Mouse (Mus musculus) ES-E14 (cell line): ENCODE data around the gene Pou2f2.

Experiments
- CHD2 ChIP-seq: IDR thresholded peaks from 2 replicates; pipeline ENCODE4 v1.6.1; 2014; ENCODE audit warnings: mild to moderate bottlenecking, low read depth, low read length, inconsistent platforms
- HCFC1 ChIP-seq: IDR thresholded peaks from 2 replicates; pipeline ENCODE4 v1.6.1; 2012; ENCODE audit warnings: low read length, inconsistent platforms, borderline replicate concordance; ENCODE audit not compliant: insufficient read depth
- MAFK ChIP-seq: IDR thresholded peaks from 2 replicates; pipeline ENCODE4 v1.6.1; 2014; ENCODE audit warnings: mild to moderate bottlenecking, low read depth, low read length, inconsistent platforms; ENCODE audit not compliant: insufficient read depth
- ZC3H11A ChIP-seq: IDR thresholded peaks from 2 replicates; pipeline ENCODE4 v1.6.1; 2012; ENCODE audit warnings: low read depth, mild to moderate bottlenecking, inconsistent platforms, low read length, borderline replicate concordance

GRCm38 (mm10) chr7:25209161-25209622 is 29.7 kb upstream of the Pou2f2 start:
- TF ChIP-seq ZC3H11A (no peak), CHD2 (no peak), MAFK (no peak), HCFC1 (no peak)
